Mouse (Mus musculus) forebrain, embryonic 16.5 days (tissue): ENCODE data around the gene Mapk14. TPM values are rescaled to one million over a fixed set of nuclear protein-coding genes. Genes with fewer than 3 reads are reported as not detected.

Experiments used
- ATAC-seq: fragments of 200-750 bp; cut with Nextera tagmentation; 2 replicates; pipeline ENCODE4 v1.8.0; 2017; ENCODE audit warnings: mild to moderate bottlenecking, moderate library complexity
- H3K27ac ChIP-seq: fragments of 300-500 bp; sonication (generic); 2 replicates; pipeline ENCODE4 v1.5.1; 2014; ENCODE audit warnings: low read length, control low read depth
- H3K27me3 ChIP-seq: fragments of 300-500 bp; sonication (generic); replicated peaks from 2 replicates; pipeline ENCODE4 v1.6.1; 2014; ENCODE audit warnings: low read length; ENCODE audit not compliant: control insufficient read depth, insufficient read depth
- H3K36me3 ChIP-seq: fragments of 300-500 bp; sonication (generic); 2 replicates; pipeline ENCODE4 v1.6.1; 2014; ENCODE audit not compliant: control insufficient read depth, insufficient read depth
- H3K4me1 ChIP-seq: fragments of 300-500 bp; sonication (generic); replicated peaks from 2 replicates; pipeline ENCODE4 v1.6.1; 2014; ENCODE audit warnings: low read length; ENCODE audit not compliant: control insufficient read depth, insufficient read depth
- H3K4me2 ChIP-seq: fragments of 300-500 bp; sonication (generic); 2 replicates; pipeline ENCODE4 v1.6.1; 2014; ENCODE audit warnings: mild to moderate bottlenecking, low read length, control low read depth
- H3K4me3 ChIP-seq: fragments of 300-500 bp; sonication (generic); replicated peaks from 2 replicates; pipeline ENCODE4 v1.5.1; 2014; ENCODE audit warnings: mild to moderate bottlenecking, low read length, control low read depth
- H3K9ac ChIP-seq: fragments of 300-500 bp; sonication (generic); replicated peaks from 2 replicates; pipeline ENCODE4 v1.6.1; 2014; ENCODE audit warnings: low read depth, low read length, control low read depth
- H3K9me3 ChIP-seq: fragments of 300-500 bp; sonication (generic); 2 replicates; pipeline ENCODE4 v1.6.1; 2016; ENCODE audit warnings: low read length; ENCODE audit not compliant: control insufficient read depth
- WGBS: fragments of 180-500 bp; shearing (Covaris S2); extraction: QIAGEN DNeasy Blood & Tissue Kit; methylation state at CpG from one replicate; pipeline ENCODE4 v1.1.7; 2014; 5-methylcytosine and 5-hydroxymethylcytosine counted together
- polyA plus RNA-seq: library from polyadenylated mRNA; unstranded; fragments of >200 nt; fragmentation: Nextera tagmentation; extraction: Ambion mirVana; gene quantifications from 2 replicates; pipeline ENCODE4 v1.2.1, GENCODE M21; 2015

Mapk14 gene
- polyA plus RNA-seq, 1 experiment from 2014 or later, result 27.2 TPM

GRCm38 (mm10) chr17:28696641-28697040 is 5.5 kb downstream of the Mapk14 start:
- Histone ChIP-seq H3K9ac (no peak overlapping the region), H3K27me3 (no peaks in the 10 kb centered on the region), H3K27ac (no peak overlapping the region), H3K4me1 (peaks cover 25% of the 10 kb centered on the region), H3K9me3 (no peaks in the 10 kb centered on the region), H3K36me3 (no peaks in the 10 kb centered on the region), H3K4me3 (no peak overlapping the region), H3K4me2 (no peak overlapping the region)
- WGBS, result 70% methylated on average over 2 of the region's 2 CpGs
- no peak for ATAC-seq

DNA sequence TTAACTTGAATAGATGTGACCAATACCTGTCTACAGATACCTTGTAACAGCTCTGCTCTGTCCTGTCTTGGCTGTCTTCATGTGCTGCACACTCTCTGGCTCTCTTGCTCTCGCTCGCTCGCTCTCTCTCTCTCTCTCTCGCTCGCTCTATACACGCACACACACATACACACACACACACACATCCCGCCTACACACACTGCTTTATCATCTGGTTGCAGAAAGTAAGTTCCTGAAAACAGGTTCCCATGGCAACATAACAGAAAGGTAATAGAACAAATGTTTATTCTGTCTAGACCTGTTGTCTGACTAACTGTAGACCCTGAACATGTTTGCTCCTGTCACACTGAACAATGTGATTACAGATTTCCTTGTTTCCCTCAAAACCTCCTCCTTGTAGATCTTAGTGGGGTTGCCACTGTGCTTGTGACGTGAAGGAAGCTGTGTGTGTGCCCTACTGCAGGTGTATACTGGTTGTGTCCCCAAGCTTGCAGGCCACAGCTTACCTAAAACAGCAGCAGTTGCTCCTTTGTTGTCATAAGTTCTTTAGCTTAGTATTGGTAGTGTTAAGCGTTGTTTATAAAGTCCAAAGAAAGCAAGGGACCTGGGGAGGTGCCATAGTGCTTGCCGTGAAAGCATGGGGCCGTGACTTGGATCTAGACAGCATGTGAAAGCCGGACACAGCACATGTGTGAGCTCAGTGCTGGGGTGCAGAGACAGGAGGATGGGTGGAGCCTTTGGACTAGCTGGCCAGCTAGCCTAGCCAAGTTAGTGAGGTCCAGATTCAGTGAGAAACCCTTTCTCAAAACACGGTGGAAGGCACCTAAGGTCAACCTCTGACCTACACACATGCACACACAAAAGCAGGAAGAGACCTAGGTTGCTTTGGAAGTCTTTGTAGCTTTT is 6.4 kb downstream of the Mapk14 start:
- Histone ChIP-seq H3K27ac (no peak overlapping the region), H3K36me3 (no peaks in the 10 kb centered on the region), H3K4me1 (peaks cover 25% of the 10 kb centered on the region), H3K9me3 (no peaks in the 10 kb centered on the region), H3K27me3 (no peaks in the 10 kb centered on the region), H3K4me2 (no peak overlapping the region), H3K9ac (no peak overlapping the region), H3K4me3 (no peak overlapping the region)
- peak; percentile 58; the same call in 1 of the 2 replicates for ATAC-seq
- 60% methylated on average over 13 of the region's 13 CpGs for WGBS

DNA sequence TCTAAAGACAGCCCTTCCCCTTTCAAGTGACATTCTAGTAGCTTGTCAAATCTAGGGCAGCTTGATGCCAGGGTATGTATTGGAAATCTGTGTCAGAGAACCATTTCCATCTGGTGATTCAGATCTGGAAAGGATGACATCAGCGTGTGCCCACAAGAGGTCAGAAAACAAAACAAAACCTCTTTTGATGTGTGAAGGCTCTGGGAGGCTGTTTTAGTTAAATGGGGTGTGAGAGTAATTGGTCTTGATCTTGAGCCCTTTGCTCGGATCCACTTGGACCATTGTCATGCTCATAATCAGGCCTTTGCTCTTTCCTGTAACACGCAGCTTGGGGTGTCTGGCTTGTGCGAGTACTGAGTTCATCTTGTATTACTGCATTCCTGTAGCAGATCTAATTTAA is 7.1 kb downstream of the Mapk14 start:
- no peak for ATAC-seq
- no peaks in the 10 kb centered on the region for H3K9me3 ChIP-seq
- H3K27ac ChIP-seq, result no peak overlapping the region
- H3K36me3 ChIP-seq, result no peaks in the 10 kb centered on the region
- H3K4me3 ChIP-seq, result no peak overlapping the region
- no peak overlapping the region for H3K9ac ChIP-seq
- peaks cover 22% of the 10 kb centered on the region for H3K4me1 ChIP-seq
- WGBS, result 15% methylated on average over 4 of the region's 4 CpGs
- no peak overlapping the region for H3K4me2 ChIP-seq
- H3K27me3 ChIP-seq, result no peaks in the 10 kb centered on the region

GRCm38 (mm10) chr17:28698672-28699071 is 7.5 kb downstream of the Mapk14 start:
- no peaks in the 10 kb centered on the region for H3K9me3 ChIP-seq
- no peak overlapping the region for H3K27ac ChIP-seq
- no peaks in the 10 kb centered on the region for H3K27me3 ChIP-seq
- H3K4me1 ChIP-seq, result peaks cover 17% of the 10 kb centered on the region; the same call in 1 of the 2 replicates
- no peak overlapping the region for H3K9ac ChIP-seq
- no peak for ATAC-seq
- H3K4me2 ChIP-seq, result no peak overlapping the region
- no peak overlapping the region for H3K4me3 ChIP-seq
- H3K36me3 ChIP-seq, result no peaks in the 10 kb centered on the region
- 84% methylated on average over 2 of the region's 2 CpGs for WGBS

- 83% methylated on average over 7 of the region's 7 CpGs for WGBS
- no peak overlapping the region for H3K4me2 ChIP-seq
- no peaks in the 10 kb centered on the region for H3K27me3 ChIP-seq
- no peak overlapping the region for H3K4me3 ChIP-seq
- H3K4me1 ChIP-seq, result peaks cover 15% of the 10 kb centered on the region; the same call in 1 of the 2 replicates
- H3K27ac ChIP-seq, result no peak overlapping the region
- H3K9me3 ChIP-seq, result no peaks in the 10 kb centered on the region
- H3K36me3 ChIP-seq, result no peaks in the 10 kb centered on the region
- ATAC-seq, result no peak
- H3K9ac ChIP-seq, result no peak overlapping the region
Observed at GRCm38 (mm10) chr17:28699789-28700188, 8.7 kb downstream of the Mapk14 start.

- no peak overlapping the region for H3K27ac ChIP-seq
- H3K4me1 ChIP-seq, result peaks cover 15% of the 10 kb centered on the region; the same call in 1 of the 2 replicates
- H3K4me3 ChIP-seq, result no peak overlapping the region
- H3K27me3 ChIP-seq, result no peaks in the 10 kb centered on the region
- WGBS, result 96% methylated on average over 4 of the region's 4 CpGs
- H3K9me3 ChIP-seq, result no peaks in the 10 kb centered on the region
- ATAC-seq, result no peak
- H3K9ac ChIP-seq, result no peak overlapping the region
- H3K4me2 ChIP-seq, result no peak overlapping the region
- H3K36me3 ChIP-seq, result no peaks in the 10 kb centered on the region
Observed at GRCm38 (mm10) chr17:28701171-28701570, 10.0 kb downstream of the Mapk14 start.

DNA sequence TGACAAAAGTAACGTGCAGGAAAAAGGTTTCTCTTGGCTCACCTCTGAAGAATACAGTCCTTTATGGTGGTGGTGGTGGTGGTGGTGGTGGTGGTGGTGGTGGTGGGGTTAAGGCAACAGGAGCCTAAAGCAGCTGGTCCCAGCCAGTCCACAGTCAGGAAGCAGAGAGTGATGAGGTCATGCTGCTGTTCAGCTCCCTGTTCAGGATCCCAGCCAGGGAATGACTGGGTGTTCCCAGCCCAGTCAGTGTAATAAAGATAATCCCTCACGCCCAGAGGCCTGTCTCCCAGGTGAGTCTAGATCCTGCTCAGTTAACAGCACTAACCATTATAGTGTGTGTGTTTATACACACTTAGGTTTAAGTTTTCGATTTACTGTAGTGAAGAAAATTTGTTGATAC is 10.6 kb downstream of the Mapk14 start:
- ATAC-seq, result no peak
- Histone ChIP-seq H3K36me3 (no peaks in the 10 kb centered on the region), H3K27ac (no peak overlapping the region), H3K4me2 (no peak overlapping the region), H3K4me1 (peaks cover 15% of the 10 kb centered on the region; the same call in 1 of the 2 replicates), H3K9ac (no peak overlapping the region), H3K4me3 (no peak overlapping the region), H3K27me3 (no peaks in the 10 kb centered on the region), H3K9me3 (no peaks in the 10 kb centered on the region)
- WGBS, result 88% methylated on average over 3 of the region's 3 CpGs

- Histone ChIP-seq H3K9ac (no peak overlapping the region), H3K27me3 (no peaks in the 10 kb centered on the region), H3K27ac (no peak overlapping the region), H3K36me3 (no peaks in the 10 kb centered on the region), H3K4me3 (no peak overlapping the region), H3K4me1 (peaks cover 11% of the 10 kb centered on the region), H3K9me3 (no peaks in the 10 kb centered on the region), H3K4me2 (no peak overlapping the region)
- WGBS, result 82% methylated on average over 2 of the region's 2 CpGs
- no peak for ATAC-seq
Observed at GRCm38 (mm10) chr17:28702646-28703045, 11.5 kb downstream of the Mapk14 start.

- no peak overlapping the region for H3K9ac ChIP-seq
- H3K9me3 ChIP-seq, result no peaks in the 10 kb centered on the region
- no peak overlapping the region for H3K4me2 ChIP-seq
- no peak overlapping the region for H3K4me3 ChIP-seq
- H3K4me1 ChIP-seq, result peaks cover 3% of the 10 kb centered on the region; the same call in 1 of the 2 replicates
- H3K36me3 ChIP-seq, result no peaks in the 10 kb centered on the region
- H3K27ac ChIP-seq, result no peak overlapping the region
- H3K27me3 ChIP-seq, result no peaks in the 10 kb centered on the region
- ATAC-seq, result no peak
- 61% methylated on average over 1 of the region's 1 CpGs for WGBS
Observed at GRCm38 (mm10) chr17:28706697-28707096, 15.6 kb downstream of the Mapk14 start.
